Mouse (Mus musculus) megakaryocyte, adult 5-6 weeks (primary cell): ENCODE measurements around the gene Ttc30a1. TPM values are rescaled to one million over a fixed set of nuclear protein-coding genes. Genes with fewer than 3 reads are reported as not detected.

Source experiments
- ATAC-seq: 2 replicates; pipeline ENCODE4 v1.8.0; 2016; ENCODE audit warnings: mild to moderate bottlenecking, inconsistent platforms; ENCODE audit not compliant: poor library complexity, severe bottlenecking
- total RNA-seq, 2 experiments: library from RNA; stranded (forward) in 1 of 2; stranded (reverse) in 1 of 2; fragments of 153-499, 151-499 nt in 1 of 2; fragments of 221-1000, 200-1000 nt in 1 of 2; gene quantifications; 2 replicates each; pipeline versions ENCODE4 v1.2.3 to v1.2.4; 2015 to 2017

The Ttc30a1 gene
- total RNA-seq, 2 experiments from 2014 or later = 1.4 to 2.8 TPM

DNA sequence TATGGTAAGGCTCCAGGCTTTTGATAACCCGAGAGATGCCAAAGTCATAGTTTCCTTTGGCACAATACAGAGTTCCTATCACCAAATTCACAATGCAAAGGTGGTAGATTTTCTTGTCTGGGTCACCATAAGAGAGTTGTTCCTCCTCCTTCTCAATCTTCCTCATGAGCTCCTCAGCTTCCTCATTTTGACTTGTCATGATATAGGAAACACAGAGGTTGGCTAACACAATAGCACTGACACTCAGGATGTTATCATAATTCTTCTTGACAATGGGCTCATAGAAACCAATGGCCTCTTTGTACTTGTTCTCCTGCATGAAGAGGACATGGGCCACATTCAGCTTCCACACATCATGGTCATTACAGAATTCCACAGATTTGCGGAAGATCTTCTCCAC, 45.1 kb downstream of the Ttc30a1 start:
- ATAC-seq = peak; percentile 83

DNA sequence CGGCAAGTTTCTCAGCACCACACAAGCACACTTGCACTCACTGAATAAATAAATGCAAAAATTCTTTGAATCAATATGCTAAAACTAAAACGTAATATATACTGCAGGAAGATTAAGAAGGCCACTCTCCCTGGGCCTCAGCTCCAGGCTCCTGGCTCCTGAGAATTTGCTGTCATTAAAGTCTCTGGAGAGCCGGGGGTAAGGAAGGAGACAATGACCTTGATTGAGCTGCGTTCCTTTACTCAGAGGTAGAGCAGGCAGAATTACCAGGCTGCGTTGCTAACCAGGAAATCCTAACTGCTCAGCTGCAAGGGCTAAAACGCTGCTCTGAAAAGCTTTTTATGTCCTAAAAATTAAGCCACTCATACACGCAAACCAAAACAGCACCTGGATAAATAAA, 48.2 kb downstream of the Ttc30a1 start:
- no peak for ATAC-seq

DNA sequence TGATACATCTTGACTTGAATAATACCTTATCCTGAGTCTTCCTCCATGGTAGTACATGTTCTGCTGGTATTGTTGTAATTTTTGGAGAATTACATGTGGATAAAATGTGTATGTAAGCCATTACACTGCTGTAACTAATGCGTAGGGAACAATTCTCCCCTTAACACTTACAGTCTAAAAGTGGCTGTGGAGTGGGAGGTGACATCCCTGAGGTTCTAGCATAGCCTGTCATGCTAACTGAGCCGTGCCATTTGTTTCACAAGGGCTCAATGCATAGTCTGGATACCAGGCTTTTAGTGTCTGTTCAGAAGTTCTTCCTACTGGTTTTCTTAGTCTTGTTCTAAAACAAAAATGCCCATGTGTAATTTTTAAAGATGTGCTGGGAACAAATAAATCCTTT, 50.8 kb downstream of the Ttc30a1 start:
- no peak for ATAC-seq

GRCm38 (mm10) chr2:75929786-75930444, 51.9 kb downstream of the Ttc30a1 start:
- no peak for ATAC-seq

DNA sequence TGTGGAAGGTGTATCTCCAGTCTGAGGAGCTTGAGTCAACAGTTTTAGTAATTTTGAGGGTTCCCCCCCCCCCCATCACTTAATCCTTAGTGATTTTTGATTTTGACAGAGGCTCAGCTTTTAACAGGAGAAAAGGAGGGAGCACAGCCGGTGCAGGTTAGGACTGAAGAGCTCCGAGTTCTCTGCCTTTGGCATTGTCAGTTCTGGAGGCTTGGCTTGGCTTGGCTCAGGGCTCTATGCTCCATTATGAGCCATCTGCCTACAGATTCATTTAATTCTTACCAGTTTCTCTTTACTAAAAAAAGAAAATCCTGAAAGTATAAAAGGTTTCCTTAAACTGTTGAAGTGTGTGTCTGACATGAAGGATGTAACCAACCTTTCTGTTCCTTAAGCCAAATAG, 52.6 kb downstream of the Ttc30a1 start:
- ATAC-seq = no peak

Other genes with a start within 250 kb of the Ttc30a1 start
- gene Agps, start 149.8 kb downstream of the Ttc30a1 start, total RNA-seq (2015) = 82.9 and 92.0 TPM in 2 replicates
- 81.7 and 82.2 TPM in 2 replicates for gene Agps, start 149.8 kb downstream of the Ttc30a1 start, total RNA-seq (2017)
- 1.8 TPM in 2 replicates for gene Ttc30b, start 43.4 kb downstream of the Ttc30a1 start, total RNA-seq (2015)
- 2.1 and 2.3 TPM in 2 replicates for gene Ttc30b, start 43.4 kb downstream of the Ttc30a1 start, total RNA-seq (2017)
- not detected in 2 replicates for gene Ttc30a2, start 3.8 kb downstream of the Ttc30a1 start, total RNA-seq (2015)
- 0.08 TPM in 1 of 2 replicates, not detected in the other for gene Ttc30a2, start 3.8 kb downstream of the Ttc30a1 start, total RNA-seq (2017)